Mouse (Mus musculus) lung, postnatal 0 days (tissue): ENCODE data around the gene Col4a4. TPM values are rescaled to one million over a fixed set of nuclear protein-coding genes. Genes with fewer than 3 reads are reported as not detected.

Source experiments
- ATAC-seq: fragments of 200-750 bp; cut with Nextera tagmentation; 2 replicates; pipeline ENCODE4 v1.8.0; 2017; ENCODE audit warnings: moderate library complexity
- DNase-seq: peaks from one replicate; pipeline ENCODE4 v3.0.0-alpha.2; 2016; ENCODE audit warnings: low spot score
- H3K27ac ChIP-seq: fragments of 300-500 bp; sonication (generic); 2 replicates; pipeline ENCODE4 v1.5.1; 2014; ENCODE audit warnings: antibody characterized with exemption, mild to moderate bottlenecking, low read length, mixed read lengths
- H3K27me3 ChIP-seq: fragments of 300-500 bp; sonication (generic); replicated peaks from 2 replicates; pipeline ENCODE4 v1.6.1; 2014; ENCODE audit warnings: low read length, mixed read lengths; ENCODE audit not compliant: insufficient read depth
- H3K36me3 ChIP-seq: fragments of 300-500 bp; sonication (generic); 2 replicates; pipeline ENCODE4 v1.6.1; 2014; ENCODE audit warnings: low read length, mixed read lengths; ENCODE audit not compliant: insufficient read depth
- H3K4me1 ChIP-seq: fragments of 300-500 bp; sonication (generic); 2 replicates; pipeline ENCODE4 v1.6.1; 2014; ENCODE audit warnings: antibody characterized with exemption, low read depth, low read length, mixed read lengths; ENCODE audit not compliant: insufficient read depth
- H3K4me2 ChIP-seq: fragments of 300-500 bp; sonication (generic); replicated peaks from 2 replicates; pipeline ENCODE4 v1.6.1; 2014; ENCODE audit warnings: low read depth, mild to moderate bottlenecking, low read length, moderate library complexity, mixed read lengths
- H3K4me3 ChIP-seq: fragments of 300-500 bp; sonication (generic); 2 replicates; pipeline ENCODE4 v1.5.1; 2014; ENCODE audit warnings: low read depth, low read length
- H3K9ac ChIP-seq: fragments of 300-500 bp; sonication (generic); replicated peaks from 2 replicates; pipeline ENCODE4 v1.6.1; 2014; ENCODE audit warnings: low read depth, mild to moderate bottlenecking
- H3K9me3 ChIP-seq: fragments of 300-500 bp; sonication (generic); 2 replicates; pipeline ENCODE4 v1.6.1; 2016; ENCODE audit warnings: low read length, mixed read lengths
- CTCF ChIP-seq: IDR thresholded peaks from 2 replicates; pipeline ENCODE4 v1.5.1; 2016; ENCODE audit warnings: antibody characterized with exemption, mild to moderate bottlenecking
- EP300 ChIP-seq: IDR thresholded peaks from 2 replicates; pipeline ENCODE4 v1.6.1; 2016; ENCODE audit warnings: antibody characterized with exemption, mild to moderate bottlenecking, control low read depth
- WGBS: fragments of 180-500 bp; shearing (Covaris S2); extraction: QIAGEN DNeasy Blood & Tissue Kit; methylation state at CpG from one replicate; pipeline ENCODE4 v1.1.7; 2014; 5-methylcytosine and 5-hydroxymethylcytosine counted together
- polyA plus RNA-seq: library from polyadenylated mRNA; unstranded; fragments of >200 nt; fragmentation: Nextera tagmentation; extraction: Ambion mirVana; gene quantifications from 2 replicates; pipeline ENCODE4 v1.2.1, GENCODE M21; 2015

Col4a4 gene
- polyA plus RNA-seq, 1 experiment from 2014 or later: 67.3 TPM

- Histone ChIP-seq H3K36me3 (no peaks in the 10 kb centered on the region), H3K27ac (no peak overlapping the region), H3K9me3 (no peaks in the 10 kb centered on the region), H3K4me3 (no peak overlapping the region), H3K4me1 (no peaks in the 10 kb centered on the region), H3K4me2 (no peak overlapping the region), H3K9ac (no peak overlapping the region), H3K27me3 (no peaks in the 10 kb centered on the region)
- ATAC-seq: peak; percentile 41
- peak; percentile 10 for DNase-seq
- WGBS: 29% methylated on average over 4 of the region's 4 CpGs
- TF ChIP-seq EP300 (peak; percentile 36; the same call in 1 of the 2 replicates), CTCF (no peak)
Measured at GRCm38 (mm10) chr1:82474461-82474961, 112.1 kb downstream of the Col4a4 start.

DNA sequence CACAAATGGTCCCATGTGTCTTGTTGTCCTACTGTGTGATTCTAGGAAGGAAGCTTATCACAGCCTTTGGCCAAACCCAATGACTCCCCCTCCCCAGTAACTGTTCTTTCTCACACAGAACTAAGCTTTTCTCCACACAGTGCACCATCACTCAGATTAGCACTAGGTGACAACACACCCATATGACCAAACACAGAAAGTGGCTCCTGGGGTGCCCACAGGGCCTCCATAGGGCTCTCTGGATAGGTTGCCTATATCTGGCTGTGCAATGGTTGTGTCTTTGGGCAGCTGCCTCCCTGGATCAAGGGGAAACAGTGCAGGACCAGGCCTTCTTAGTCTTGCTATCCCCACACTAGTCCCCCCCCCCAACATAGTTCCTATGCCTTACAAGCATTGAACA is 113.2 kb downstream of the Col4a4 start:
- TF ChIP-seq EP300 (no peak), CTCF (no peak)
- Histone ChIP-seq H3K4me1 (no peaks in the 10 kb centered on the region), H3K9ac (no peak overlapping the region), H3K4me2 (no peak overlapping the region), H3K27me3 (no peaks in the 10 kb centered on the region), H3K9me3 (no peaks in the 10 kb centered on the region), H3K4me3 (no peak overlapping the region), H3K36me3 (no peaks in the 10 kb centered on the region), H3K27ac (no peak overlapping the region)
- ATAC-seq (no peak), DNase-seq (no peak)

DNA sequence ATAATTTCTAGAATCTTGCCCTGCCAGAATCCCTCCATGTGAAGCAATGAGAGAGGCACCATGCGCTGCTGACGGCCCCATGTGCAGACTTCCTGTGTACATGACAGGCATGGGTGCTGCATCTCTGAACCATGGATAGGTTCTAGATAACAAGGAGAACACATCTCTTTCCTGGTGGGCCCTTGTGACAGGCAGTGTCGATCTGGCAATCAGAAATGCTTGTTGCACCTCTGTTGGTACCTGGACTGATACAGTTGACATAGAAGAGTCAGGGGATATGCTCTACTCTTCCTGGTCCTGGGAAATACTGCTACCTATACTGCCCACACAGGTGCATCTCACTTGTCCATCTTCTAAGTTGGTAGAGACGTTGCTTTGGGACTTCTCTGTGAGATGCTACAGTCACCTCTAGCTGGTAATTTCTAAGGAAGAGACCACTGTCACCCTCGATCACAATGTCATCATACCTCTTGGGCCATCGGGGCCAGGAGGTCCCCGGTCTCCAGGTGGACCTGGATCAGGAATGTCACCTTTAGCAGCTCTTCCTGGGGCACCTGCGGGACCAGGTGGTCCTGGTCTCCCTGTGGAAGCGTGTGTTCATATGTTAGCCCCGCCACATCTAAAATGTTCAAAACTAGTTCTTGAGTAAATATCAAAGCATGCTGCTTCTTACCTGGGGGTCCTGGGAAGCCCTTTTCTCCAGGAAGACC is 116.0 kb downstream of the Col4a4 start:
- no peak for DNase-seq
- Histone ChIP-seq H3K4me3 (no peak overlapping the region), H3K4me1 (no peaks in the 10 kb centered on the region), H3K9me3 (no peaks in the 10 kb centered on the region), H3K36me3 (no peaks in the 10 kb centered on the region), H3K27ac (no peak overlapping the region), H3K4me2 (no peak overlapping the region), H3K27me3 (no peaks in the 10 kb centered on the region), H3K9ac (no peak overlapping the region)
- TF ChIP-seq EP300 (no peak), CTCF (no peak)
- ATAC-seq: no peak
- 83% methylated on average over 10 of the region's 10 CpGs for WGBS

- Histone ChIP-seq H3K27me3 (no peaks in the 10 kb centered on the region), H3K4me2 (no peak overlapping the region), H3K9ac (no peak overlapping the region), H3K4me3 (no peak overlapping the region), H3K36me3 (no peaks in the 10 kb centered on the region), H3K27ac (no peak overlapping the region), H3K9me3 (no peaks in the 10 kb centered on the region), H3K4me1 (no peaks in the 10 kb centered on the region)
- ATAC-seq (no peak), DNase-seq (no peak)
- TF ChIP-seq EP300 (no peak), CTCF (no peak)
- 47% methylated on average over 6 of the region's 6 CpGs for WGBS
Measured at GRCm38 (mm10) chr1:82468872-82469271, 117.8 kb downstream of the Col4a4 start.

DNA sequence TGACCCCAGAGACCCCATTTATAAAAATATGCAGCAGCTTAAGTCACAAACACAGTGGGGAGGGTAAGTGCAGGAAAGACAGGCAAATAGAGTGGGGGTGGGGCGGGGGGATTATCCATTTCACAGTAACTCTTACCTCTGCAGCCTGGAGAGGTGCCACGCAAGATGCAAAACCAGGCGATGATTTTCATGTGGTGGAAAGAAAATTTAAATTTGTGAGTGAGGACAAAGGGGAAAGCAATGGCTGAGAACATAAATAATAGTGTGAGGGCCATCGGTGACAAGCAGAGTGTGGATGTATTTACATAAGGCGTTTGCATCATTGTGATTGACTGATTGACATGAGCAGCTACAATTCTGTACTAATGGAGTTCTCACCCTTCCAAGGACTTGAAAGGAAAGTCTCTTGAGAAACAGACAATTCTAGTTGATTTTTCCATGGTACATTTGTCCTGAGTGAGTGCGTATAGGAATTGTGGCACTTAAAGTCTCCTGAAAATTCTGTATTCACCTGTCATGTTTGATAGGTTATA is 121.3 kb downstream of the Col4a4 start:
- Histone ChIP-seq H3K4me2 (no peak overlapping the region), H3K27ac (no peak overlapping the region), H3K4me1 (no peaks in the 10 kb centered on the region), H3K27me3 (no peaks in the 10 kb centered on the region), H3K9ac (no peak overlapping the region), H3K4me3 (no peak overlapping the region), H3K9me3 (no peaks in the 10 kb centered on the region), H3K36me3 (no peaks in the 10 kb centered on the region)
- no peak for ATAC-seq
- no peak for TF ChIP-seq EP300
- TF ChIP-seq CTCF: no peak
- 58% methylated on average over 6 of the region's 6 CpGs for WGBS
- DNase-seq: no peak

DNA sequence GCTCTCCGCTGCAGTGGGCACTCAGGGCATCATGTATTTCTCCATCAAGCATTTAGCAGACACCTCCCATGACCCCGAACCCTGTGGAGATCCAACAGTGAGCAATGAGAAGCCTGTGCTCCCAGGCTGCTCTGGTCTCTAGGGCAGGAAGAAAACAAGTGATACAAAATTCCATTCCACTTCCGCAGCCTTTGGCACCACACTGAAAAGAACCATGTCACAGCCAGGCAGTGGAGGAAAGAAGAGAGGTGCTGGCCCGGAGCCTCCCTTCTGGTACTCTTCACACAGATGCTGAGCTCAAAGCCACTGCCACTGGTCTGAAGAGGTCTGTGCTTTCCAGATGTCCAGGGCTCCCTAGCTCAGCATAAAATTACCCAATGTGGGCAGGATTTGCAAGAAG is 125.6 kb downstream of the Col4a4 start:
- WGBS: 65% methylated on average over 4 of the region's 4 CpGs
- H3K27ac ChIP-seq: no peak overlapping the region
- no peak for ATAC-seq

More for the DNA sequence above, 125.6 kb downstream of the Col4a4 start:
- H3K4me1 ChIP-seq: no peaks in the 10 kb centered on the region
- TF ChIP-seq CTCF (no peak), EP300 (no peak)
- no peaks in the 10 kb centered on the region for H3K27me3 ChIP-seq
- no peak overlapping the region for H3K9ac ChIP-seq
- H3K9me3 ChIP-seq: no peaks in the 10 kb centered on the region
- H3K36me3 ChIP-seq: no peaks in the 10 kb centered on the region
- H3K4me2 ChIP-seq: no peak overlapping the region
- DNase-seq: no peak
- H3K4me3 ChIP-seq: no peak overlapping the region
